Mouse (Mus musculus) adrenal gland, adult 2 months (tissue): ENCODE measurements around the gene Gm12789. TPM values are rescaled to one million over a fixed set of nuclear protein-coding genes. Genes with fewer than 3 reads are reported as not detected.
A peak's percentile ranks its signal among the peaks of the same experiment; 100 is the strongest.
"Not testable (repeated sequence)": the region's sequence is repeated elsewhere in the genome, so short reads cannot be mapped to it uniquely, and the experiment has no call there.

Experiments used
- DNase-seq: peaks from one replicate; pipeline ENCODE4 v3.0.0; 2021
- long read RNA-seq: library from polyadenylated mRNA; stranded (forward); transcript quantifications from one replicate; pipeline ENCODE4 v2.0.0, GENCODE M21; 2021
- polyA plus RNA-seq: library from polyadenylated mRNA; depleted of rRNA; stranded (reverse); fragments of >200 nt; gene quantifications from 2 replicates; pipeline ENCODE4 v1.2.3, GENCODE M21; 2012; rRNA removed
- total RNA-seq, 2 experiments: library from RNA; stranded (reverse); gene quantifications; 2 replicates each; pipeline ENCODE4 v1.2.3; 2021

Gm12789 gene
- total RNA-seq (not detected), polyA plus RNA-seq (not detected in 2 replicates)
- long read RNA-seq: 0 reads

GRCm38 (mm10) chr4:101986326-101986725, at the start of gene Gm12789:
TSS of gene Gm12789 (plus strand) at chr4:101986626.
- not testable (repeated sequence) for DNase-seq

- not testable (repeated sequence) for DNase-seq
These were observed 46.3 kb upstream of the Gm12789 start, which contains the start of gene Gm12794 for GRCm38 (mm10) chr4:101940107-101940506. TSS of gene Gm12794 (plus strand) at chr4:101940407.

DNA sequence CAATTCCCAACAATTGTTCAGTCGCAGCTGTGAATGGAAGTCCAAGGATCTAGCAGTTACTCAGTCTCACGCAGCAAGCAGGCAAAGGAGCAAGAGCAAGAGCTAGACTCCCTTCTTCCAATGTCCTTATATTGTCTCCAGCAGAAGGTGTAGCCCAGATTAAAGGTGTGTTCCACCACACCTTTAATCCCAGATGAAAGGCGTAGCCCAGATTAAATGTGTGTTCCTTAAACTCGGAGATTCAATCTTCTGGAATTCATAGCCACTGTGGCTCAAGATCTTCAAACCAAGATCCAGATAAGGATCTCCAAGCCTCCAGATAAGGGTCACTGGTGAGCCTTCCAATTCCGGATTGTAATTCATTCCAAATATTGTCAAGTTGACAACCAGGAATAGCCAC, 5.5 kb upstream of the Gm12789 start, which contains the start of gene Gm12790:
Gm12790 (minus strand) TSS at position 101 of the 400 bp plus-strand sequence.
- not testable (repeated sequence) for DNase-seq

GRCm38 (mm10) chr4:101985678-101986077, 748 bp upstream of the Gm12789 start:
- DNase-seq: no peak

DNA sequence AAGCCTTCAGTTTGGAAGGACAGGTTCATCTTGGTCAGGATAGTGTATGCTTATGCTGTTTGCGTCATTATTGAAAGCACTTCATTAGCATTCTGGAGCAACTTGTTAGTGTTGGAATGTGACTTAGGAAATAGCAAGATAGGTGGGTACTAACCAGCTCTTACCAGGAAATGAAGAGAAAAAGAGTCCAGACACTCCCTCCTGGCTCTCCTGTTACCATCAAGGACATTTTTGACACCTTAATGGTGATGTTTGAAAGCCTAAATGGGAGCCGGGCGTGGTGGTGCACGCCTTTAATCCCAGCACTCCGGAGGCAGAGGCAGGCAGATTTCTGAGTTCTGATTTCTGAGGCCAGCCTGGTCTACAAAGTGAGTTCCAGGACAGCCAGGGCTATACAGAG, 11.0 kb downstream of the Gm12789 start:
- DNase-seq: no peak

GRCm38 (mm10) chr4:101998267-101998922, 12.0 kb downstream of the Gm12789 start:
- peak; percentile 37 for DNase-seq

GRCm38 (mm10) chr4:102026619-102027018, 40.2 kb downstream of the Gm12789 start:
- DNase-seq: no peak

Other genes starting within 250 kb of the Gm12789 start
- not detected for gene B020004J07Rik, start 142.6 kb upstream of the Gm12789 start, total RNA-seq
- not detected in 2 replicates for gene B020004J07Rik, start 142.6 kb upstream of the Gm12789 start, polyA plus RNA-seq
- not detected for gene C130073F10Rik, start 92.8 kb upstream of the Gm12789 start, total RNA-seq
- gene C130073F10Rik, start 92.8 kb upstream of the Gm12789 start, polyA plus RNA-seq: not detected in 2 replicates
- gene Gm12800, start 77.5 kb upstream of the Gm12789 start, total RNA-seq: not detected
- not detected in 2 replicates for gene Gm12800, start 77.5 kb upstream of the Gm12789 start, polyA plus RNA-seq
- not detected for gene Gm12794, start 46.2 kb upstream of the Gm12789 start, total RNA-seq
- gene Gm12794, start 46.2 kb upstream of the Gm12789 start, polyA plus RNA-seq: not detected in 2 replicates
- not detected for gene Gm12790, start 5.6 kb upstream of the Gm12789 start, total RNA-seq
- not detected in 2 replicates for gene Gm12790, start 5.6 kb upstream of the Gm12789 start, polyA plus RNA-seq
- gene Pde4b, start 100.9 kb downstream of the Gm12789 start, total RNA-seq: 1 to 10 TPM; 3.1 to 6.8 TPM
- gene Pde4b, start 100.9 kb downstream of the Gm12789 start, polyA plus RNA-seq: 0.48 and 0.62 TPM in 2 replicates